Mouse (Mus musculus): ENCODE measurements around the gene Itga10.
"Not testable (repeated sequence)": the region's sequence is repeated elsewhere in the genome, so short reads cannot be mapped to it uniquely, and the experiment has no call there.

The Itga10 gene

GRCm38 (mm10) chr3:96634015-96634414 lies 11.4 kb upstream of the Itga10 start:
- in situ Hi-C loops (cut with MboI, MseI), result loop anchor here in 1 of 2 experiments (10.0 kb wide), 1 partner anchor 1199 kb away; the partner anchor contains the start of gene Arnt

GRCm38 (mm10) chr3:96634928-96635879 lies 10.2 kb upstream of the Itga10 start, which contains the start of the genes Pex11b and Gm42957:
Pex11b (plus strand) TSS chr3:96635376.
Gm42957 (plus strand) TSS chr3:96635474.
- in situ Hi-C loops (cut with MboI, MseI), result loop anchor here in 1 of 2 experiments (5.0 to 10.0 kb wide), 2 partner anchors 88 to 1200 kb away; partner anchors contain the start of gene Arnt

GRCm38 (mm10) chr3:96635906-96636305 lies 9.5 kb upstream of the Itga10 start:
- in situ Hi-C loops (cut with MboI, MseI), result loop anchor here in 1 of 2 experiments (5.0 to 10.0 kb wide), 2 partner anchors 89 to 1201 kb away; partner anchors contain the start of gene Arnt

GRCm38 (mm10) chr3:96636448-96636847 lies 8.9 kb upstream of the Itga10 start:
- in situ Hi-C loops (cut with MboI, MseI), result loop anchor here in 1 of 2 experiments (5.0 to 10.0 kb wide), 2 partner anchors 89 to 1202 kb away; partner anchors contain the start of gene Arnt

GRCm38 (mm10) chr3:96639219-96639618 lies 6.2 kb upstream of the Itga10 start:
- in situ Hi-C loops (cut with MboI, MseI), result loop anchor here in 1 of 2 experiments (5.0 to 10.0 kb wide), 2 partner anchors 92 to 1204 kb away; partner anchors contain the start of gene Arnt

GRCm38 (mm10) chr3:96647365-96647764 lies 2.0 kb downstream of the Itga10 start:
- in situ Hi-C loops (cut with MboI, MseI), result loop anchor here in 1 of 2 experiments (5.0 kb wide), 1 partner anchor 105 kb away; no protein-coding TSS in a partner anchor

GRCm38 (mm10) chr3:96660901-96661300 lies 15.5 kb downstream of the Itga10 start:
- in situ Hi-C loops (cut with MboI, MseI), result loop anchor here in 1 of 2 experiments (5.0 kb wide), 1 partner anchor 41 kb away; no protein-coding TSS in a partner anchor

GRCm38 (mm10) chr3:96662731-96663316 lies 17.4 kb downstream of the Itga10 start:
- in situ Hi-C loops (cut with MboI, MseI), result loop anchor here in 1 of 2 experiments (5.0 kb wide), 1 partner anchor 39 kb away; no protein-coding TSS in a partner anchor

- in situ Hi-C loops (cut with MboI, MseI), result loop anchor here in 1 of 2 experiments (5.0 kb wide), 1 partner anchor 39 kb away; no protein-coding TSS in a partner anchor
Observed at GRCm38 (mm10) chr3:96663432-96664239, 18.3 kb downstream of the Itga10 start.

GRCm38 (mm10) chr3:96665732-96666363 lies 20.5 kb downstream of the Itga10 start:
- in situ Hi-C loops (cut with MboI, MseI), result not testable (repeated sequence)

GRCm38 (mm10) chr3:96666916-96667315 lies 21.5 kb downstream of the Itga10 start:
- in situ Hi-C loops (cut with MboI, MseI), result no loop called here

GRCm38 (mm10) chr3:96667316-96667715 lies 21.9 kb downstream of the Itga10 start:
- in situ Hi-C loops (cut with MboI, MseI), result no loop called here

- in situ Hi-C loops (cut with MboI, MseI), result no loop called here
Observed at GRCm38 (mm10) chr3:96668424-96669067, 23.2 kb downstream of the Itga10 start.

GRCm38 (mm10) chr3:96669727-96670468 lies 24.5 kb downstream of the Itga10 start, which contains the start of gene Ankrd35:
Ankrd35 (plus strand) TSS chr3:96670131.
- in situ Hi-C loops (cut with MboI, MseI), result no loop called here

- in situ Hi-C loops (cut with MboI, MseI), result no loop called here
Observed at GRCm38 (mm10) chr3:96671519-96671918, 26.1 kb downstream of the Itga10 start.

- in situ Hi-C loops (cut with MboI, MseI), result no loop called here
Observed at GRCm38 (mm10) chr3:96673514-96673913, 28.1 kb downstream of the Itga10 start.

- in situ Hi-C loops (cut with MboI, MseI), result no loop called here
Observed at GRCm38 (mm10) chr3:96674442-96674841, 29.1 kb downstream of the Itga10 start.

GRCm38 (mm10) chr3:96675171-96675570 lies 29.8 kb downstream of the Itga10 start:
- in situ Hi-C loops (cut with MboI, MseI), result no loop called here

GRCm38 (mm10) chr3:96675690-96676089 lies 30.3 kb downstream of the Itga10 start:
- in situ Hi-C loops (cut with MboI, MseI), result no loop called here

All from T-helper 17 cell (primary cell).